Mouse (Mus musculus) spleen, adult 2 months (tissue): ENCODE data around the gene Psmc3ip. TPM values are rescaled to one million over a fixed set of nuclear protein-coding genes. Genes with fewer than 3 reads are reported as not detected.
A peak's percentile ranks its signal among the peaks of the same experiment; 100 is the strongest.

Experiments used
- DNase-seq, 2 experiments: peaks; one replicate each; pipeline versions ENCODE4 v3.0.0 to v3.0.0-alpha.2; 2012 to 2021; ENCODE audit warnings: low spot score in 2 of 2, low read depth in 1 of 2
- H3K27ac ChIP-seq: fragments of 200-500 bp; 2 replicates; pipeline ENCODE4 v1.5.1; 2012; ENCODE audit warnings: low read length, inconsistent platforms; ENCODE audit not compliant: insufficient read depth
- H3K27me3 ChIP-seq: fragments of 200-500 bp; 2 replicates; pipeline ENCODE4 v1.6.1; 2012; ENCODE audit warnings: mild to moderate bottlenecking, moderate library complexity, low read length, inconsistent platforms; ENCODE audit not compliant: control insufficient read depth, insufficient read depth
- H3K36me3 ChIP-seq: fragments of 200-500 bp; 2 replicates; pipeline ENCODE4 v1.6.1; 2012; ENCODE audit warnings: mild to moderate bottlenecking, low read length, inconsistent platforms; ENCODE audit not compliant: control insufficient read depth, insufficient read depth
- H3K4me1 ChIP-seq: fragments of 200-500 bp; 2 replicates; pipeline ENCODE4 v1.6.1; 2011; ENCODE audit warnings: inconsistent platforms; ENCODE audit not compliant: control insufficient read depth, insufficient read depth, insufficient read length
- H3K4me3 ChIP-seq: fragments of 200-500 bp; 2 replicates; pipeline ENCODE4 v1.5.1; 2011; ENCODE audit warnings: mild to moderate bottlenecking, inconsistent platforms; ENCODE audit not compliant: insufficient read depth, insufficient read length; ENCODE audit errors: extremely low read depth
- CTCF ChIP-seq: fragments of 200-500 bp; IDR thresholded peaks from 2 replicates; pipeline ENCODE4 v1.5.1; 2011; ENCODE audit warnings: mild to moderate bottlenecking, inconsistent platforms; ENCODE audit not compliant: insufficient read depth, insufficient read length, insufficient replicate concordance; ENCODE audit errors: extremely low read depth
- POLR2A ChIP-seq: fragments of 200-500 bp; IDR thresholded peaks from 2 replicates; pipeline ENCODE4 v1.6.1; 2011; ENCODE audit warnings: low read depth, low read length, inconsistent platforms
- WGBS: fragments of 180-500 bp; shearing (Covaris S2); methylation state at CpG from one replicate; pipeline ENCODE4 v1.1.7; 2018; 5-methylcytosine and 5-hydroxymethylcytosine counted together
- polyA plus RNA-seq: library from polyadenylated mRNA; depleted of rRNA; stranded (reverse); fragments of >200 nt; gene quantifications from 2 replicates; pipeline ENCODE4 v1.2.3, GENCODE M21; 2012

Psmc3ip gene
- polyA plus RNA-seq, 1 experiment, result 0.90 TPM

DNA sequence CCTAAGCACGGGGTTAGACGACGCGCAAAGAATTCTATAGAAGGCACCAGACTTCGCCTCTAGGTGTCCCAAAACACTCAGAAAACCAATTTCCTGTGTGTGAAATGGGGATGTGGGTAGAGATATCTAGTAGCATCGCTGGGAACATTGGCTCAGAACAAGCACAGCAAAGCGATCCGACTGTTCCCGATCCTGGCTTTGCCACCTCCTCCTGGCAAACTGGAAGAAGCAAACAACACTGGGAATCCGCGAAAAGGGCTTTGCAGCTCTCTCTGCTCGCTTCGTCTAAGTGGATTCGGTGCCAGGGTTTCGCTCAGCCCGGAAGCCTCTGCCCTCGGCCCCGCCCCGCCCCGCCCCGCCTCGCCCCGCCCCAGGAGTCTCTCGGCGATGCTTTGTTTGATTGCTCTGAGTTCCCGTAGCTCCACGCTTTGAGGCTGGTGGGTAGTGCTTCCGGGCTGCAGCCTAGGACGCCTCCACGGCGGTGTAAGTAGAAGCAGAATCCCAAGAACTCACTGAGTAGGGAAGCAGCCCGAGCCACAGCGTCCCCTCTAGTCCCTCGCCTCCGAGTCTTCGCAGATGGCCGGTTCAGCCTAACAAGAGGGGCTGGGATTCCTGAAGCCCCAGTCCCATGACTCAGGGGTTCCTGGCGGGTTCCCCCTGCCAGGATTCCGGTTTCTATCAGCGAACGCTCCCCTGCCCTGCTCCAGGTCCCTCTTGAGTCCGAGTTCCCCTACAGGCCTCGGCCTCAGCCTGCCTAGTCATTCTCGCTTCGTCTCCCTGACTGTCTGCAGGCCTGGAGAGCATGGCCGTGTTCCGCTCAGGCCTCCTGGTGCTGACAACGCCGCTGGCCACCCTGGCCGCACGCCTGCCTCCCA lies 12.8 kb downstream of the Psmc3ip start, which contains the start of gene Coasy:
Coasy (plus strand) TSS at position 358 of the 875 bp plus-strand sequence.
- peak; percentile 82 to 87 for DNase-seq
- Histone ChIP-seq H3K36me3 (peaks cover 2% of the 10 kb centered on the region; the same call in 1 of the 2 replicates), H3K27me3 (peaks cover 6% of the 10 kb centered on the region), H3K27ac (peak within 1 kb of the TSS; percentile 89), H3K4me1 (peaks cover 12% of the 10 kb centered on the region; the same call in 1 of the 2 replicates), H3K4me3 (peak within 1 kb of the TSS; percentile 84)
- peak; percentile 17; the same call in 1 of the 2 replicates for TF ChIP-seq CTCF
- peak; percentile 67 for TF ChIP-seq POLR2A
- under 1% methylated on average over 51 of the region's 51 CpGs for WGBS

DNA sequence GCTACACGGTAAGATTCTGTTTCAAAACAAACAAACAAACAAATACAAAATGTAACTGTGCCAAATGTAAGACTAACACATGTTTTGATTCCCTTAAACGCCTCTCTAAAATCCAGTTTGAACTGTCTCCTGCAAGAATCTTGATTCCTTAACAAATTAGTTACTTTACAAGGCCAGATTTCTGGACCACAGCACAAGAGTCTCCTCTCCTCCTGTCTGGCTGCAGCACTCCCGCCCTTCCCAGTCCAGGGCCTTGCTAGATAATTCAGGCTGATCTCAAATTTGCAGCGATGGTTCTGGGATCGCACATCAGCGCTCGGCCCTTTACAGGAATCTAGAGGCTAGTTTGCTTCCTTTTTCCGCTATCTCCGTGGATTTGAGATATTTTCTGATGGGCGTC lies 13.6 kb downstream of the Psmc3ip start:
- peaks cover 6% of the 10 kb centered on the region for H3K27me3 ChIP-seq
- no peak for TF ChIP-seq POLR2A
- no peak for TF ChIP-seq CTCF
- peaks cover 11% of the 10 kb centered on the region; the same call in 1 of the 2 replicates for H3K4me1 ChIP-seq

DNA sequence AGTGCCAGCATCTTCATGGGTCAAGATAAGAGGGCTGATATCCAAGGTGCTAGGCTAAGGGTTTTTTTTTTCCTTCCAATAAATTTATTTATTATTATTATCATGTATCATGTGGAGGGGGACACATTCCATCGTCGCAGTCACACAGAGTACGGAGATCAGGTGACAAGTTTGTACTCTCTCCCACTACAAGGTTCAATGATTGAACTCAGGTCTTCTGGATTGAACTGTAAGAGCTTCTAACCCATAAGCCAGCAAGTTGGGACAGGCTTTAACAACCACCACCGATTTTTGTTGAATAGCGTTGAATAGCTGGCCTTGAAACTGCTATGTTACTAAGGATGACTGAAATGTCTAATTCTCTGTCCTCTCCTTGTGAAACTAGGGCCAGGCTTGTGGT lies 14.8 kb downstream of the Psmc3ip start:
- H3K27me3 ChIP-seq, result peaks cover 6% of the 10 kb centered on the region
- peaks cover 4% of the 10 kb centered on the region; the same call in 1 of the 2 replicates for H3K4me1 ChIP-seq
- WGBS, result 90% methylated on average over 5 of the region's 5 CpGs

More for the DNA sequence above, 13.6 kb downstream of the Psmc3ip start:
- Histone ChIP-seq H3K4me3 (peak overlapping the region; percentile 72; the same call in 1 of the 2 replicates), H3K27ac (peak overlapping the region; percentile 89), H3K36me3 (peaks cover 8% of the 10 kb centered on the region)
- WGBS, result 18% methylated on average over 10 of the region's 10 CpGs
- no peak for DNase-seq

DNA sequence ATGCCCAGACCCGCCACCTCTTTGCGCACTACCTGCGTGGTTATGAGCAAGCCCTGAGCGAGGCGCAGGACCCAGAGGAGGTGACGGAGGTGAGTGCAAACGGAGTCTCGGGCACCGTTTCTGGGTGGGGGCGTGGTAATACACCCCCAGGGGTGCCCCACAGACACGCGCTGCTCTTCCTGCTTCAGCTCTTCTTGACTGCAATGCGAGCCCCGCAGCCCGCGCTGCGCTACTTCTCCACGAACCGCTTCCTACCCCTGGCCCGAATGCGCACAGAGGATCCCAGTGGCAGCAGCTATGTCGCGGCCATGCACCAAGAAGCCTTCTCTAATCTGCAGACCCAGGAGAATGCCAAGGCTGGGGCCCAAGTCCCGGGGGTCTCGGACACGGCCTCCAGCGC lies 15.5 kb downstream of the Psmc3ip start:
- Histone ChIP-seq H3K27me3 (peaks cover 6% of the 10 kb centered on the region), H3K36me3 (peaks cover 10% of the 10 kb centered on the region), H3K4me1 (peaks cover 4% of the 10 kb centered on the region; the same call in 1 of the 2 replicates), H3K27ac (no peak overlapping the region), H3K4me3 (no peak overlapping the region)
- no peak for TF ChIP-seq CTCF
- no peak for TF ChIP-seq POLR2A
- DNase-seq, result no peak
- WGBS, result 8% methylated on average over 27 of the region's 27 CpGs

More for the DNA sequence above, 14.8 kb downstream of the Psmc3ip start:
- DNase-seq, result no peak
- peaks cover 12% of the 10 kb centered on the region for H3K36me3 ChIP-seq
- no peak overlapping the region for H3K27ac ChIP-seq
- TF ChIP-seq CTCF (no peak), POLR2A (no peak)
- H3K4me3 ChIP-seq, result no peak overlapping the region

DNA sequence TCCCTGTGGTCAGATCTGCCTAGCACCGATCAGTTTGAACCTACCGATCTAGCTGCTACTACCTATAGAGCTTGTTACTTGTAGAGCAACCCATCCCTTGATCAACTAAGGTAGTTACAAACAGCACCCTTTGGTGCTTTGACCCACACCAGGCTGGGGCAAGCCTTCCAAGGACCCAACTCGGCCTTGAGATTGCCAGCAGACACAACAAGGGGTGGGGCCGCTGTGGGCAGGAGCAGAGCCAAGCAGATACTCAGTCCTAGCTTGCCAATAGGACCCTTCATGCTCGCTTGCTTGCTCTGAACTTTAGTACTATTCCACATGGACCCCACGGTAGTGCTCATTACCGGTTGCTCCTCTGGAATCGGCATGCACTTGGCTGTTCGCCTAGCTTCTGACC lies 17.1 kb downstream of the Psmc3ip start, which contains the start of gene Hsd17b1:
Hsd17b1 (plus strand) TSS at position 291 of the 400 bp plus-strand sequence.
- no peak for DNase-seq
- H3K4me1 ChIP-seq, result peaks cover under 1% of the 10 kb centered on the region; the same call in 1 of the 2 replicates
- H3K36me3 ChIP-seq, result peaks cover 10% of the 10 kb centered on the region
- H3K4me3 ChIP-seq, result no peak within 1 kb of the TSS
- WGBS, result 87% methylated on average over 9 of the region's 9 CpGs
- H3K27ac ChIP-seq, result no peak within 1 kb of the TSS
- peaks cover 6% of the 10 kb centered on the region for H3K27me3 ChIP-seq
- TF ChIP-seq CTCF (no peak), POLR2A (no peak)

DNA sequence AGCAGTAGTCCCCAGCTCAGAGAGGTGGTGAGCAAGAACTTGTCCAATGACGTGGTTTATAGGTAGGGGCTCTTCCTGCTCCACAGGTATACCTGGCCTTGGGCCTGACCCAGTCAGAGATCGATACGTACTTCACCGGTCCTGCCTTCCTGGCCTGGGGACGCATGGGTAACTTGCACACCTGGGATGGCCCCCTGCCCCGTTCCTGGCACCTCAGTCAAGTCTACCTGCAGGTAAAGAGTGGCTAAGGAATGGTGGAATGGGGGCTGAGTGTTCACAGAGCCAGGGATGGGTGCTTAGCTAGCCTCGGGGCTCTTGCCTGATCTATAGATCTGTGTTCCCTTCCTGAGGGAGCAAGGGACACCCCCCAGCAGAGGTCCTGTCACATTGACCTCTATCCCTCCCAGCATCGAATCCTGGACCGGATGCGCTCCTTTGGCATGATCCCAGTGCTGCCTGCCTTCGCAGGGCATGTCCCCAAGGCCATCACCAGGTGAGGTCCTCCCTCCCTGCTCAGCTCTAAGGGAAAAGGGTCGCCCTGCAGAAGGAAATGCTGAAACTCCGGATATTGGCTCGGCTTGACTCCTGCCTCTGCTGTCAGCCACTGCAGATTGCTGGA lies 23.3 kb downstream of the Psmc3ip start:
- no peak for DNase-seq
- peaks cover 6% of the 10 kb centered on the region for H3K4me1 ChIP-seq
- no peak overlapping the region for H3K27ac ChIP-seq
- WGBS, result 93% methylated on average over 14 of the region's 14 CpGs
- H3K27me3 ChIP-seq, result no peaks in the 10 kb centered on the region
- no peak for TF ChIP-seq POLR2A
- no peak for TF ChIP-seq CTCF
- H3K36me3 ChIP-seq, result peaks cover 6% of the 10 kb centered on the region
- no peak overlapping the region for H3K4me3 ChIP-seq

DNA sequence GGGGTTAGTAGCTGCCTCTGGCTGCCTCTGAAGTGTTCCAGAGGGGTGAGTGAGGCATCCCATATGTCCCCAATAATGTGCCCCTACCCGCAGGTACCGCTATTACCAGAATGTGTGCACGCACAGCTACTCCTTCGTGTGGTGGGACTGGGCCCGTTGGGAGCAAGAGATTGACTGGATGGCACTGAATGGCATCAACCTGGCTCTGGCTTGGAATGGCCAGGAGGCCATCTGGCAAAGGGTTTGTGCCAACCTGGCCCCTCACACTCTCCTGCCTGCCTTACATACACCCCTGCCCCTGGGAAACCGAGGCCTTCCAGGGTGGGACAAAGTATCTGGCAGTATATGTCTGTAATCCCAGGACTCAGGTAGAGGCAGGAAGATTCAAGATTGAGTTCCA lies 24.2 kb downstream of the Psmc3ip start:
- WGBS, result 85% methylated on average over 6 of the region's 6 CpGs
- no peak overlapping the region for H3K27ac ChIP-seq
- no peak for TF ChIP-seq CTCF
- TF ChIP-seq POLR2A, result no peak
- DNase-seq, result no peak
- no peak overlapping the region for H3K4me3 ChIP-seq
- H3K27me3 ChIP-seq, result no peaks in the 10 kb centered on the region
- no peaks in the 10 kb centered on the region; the same call in 1 of the 2 replicates for H3K36me3 ChIP-seq
- H3K4me1 ChIP-seq, result peaks cover 6% of the 10 kb centered on the region
